Mouse (Mus musculus) adrenal gland, adult 8-10 months (tissue): ENCODE data around the gene Tdp1. TPM values are rescaled to one million over a fixed set of nuclear protein-coding genes. Genes with fewer than 3 reads are reported as not detected.
"Not testable (repeated sequence)": the region's sequence is repeated elsewhere in the genome, so short reads cannot be mapped to it uniquely, and the experiment has no call there.

Experiments
- DNase-seq: peaks from one replicate; pipeline ENCODE4 v3.0.0; 2022
- total RNA-seq, 4 experiments: library from RNA; stranded (reverse); gene quantifications; 2 replicates each; pipeline ENCODE4 v1.2.4; 2022

Gene Tdp1
- total RNA-seq, 4 experiments from 2014 or later: 12.2 to 23.8 (median 14.9) TPM

GRCm38 (mm10) chr12:99958068-99959060 is 74.0 kb downstream of the Tdp1 start:
- DNase-seq: peak; percentile 36

GRCm38 (mm10) chr12:99959291-99959690 is 75.0 kb downstream of the Tdp1 start:
- DNase-seq: no peak

GRCm38 (mm10) chr12:99959930-99960329 is 75.6 kb downstream of the Tdp1 start:
- no peak for DNase-seq

- DNase-seq: no peak
Measured at GRCm38 (mm10) chr12:99960675-99961074, 76.4 kb downstream of the Tdp1 start.

GRCm38 (mm10) chr12:99964301-99965202 is 80.2 kb downstream of the Tdp1 start, which contains the start of gene Kcnk13:
Gene Kcnk13 (plus strand): TSS chr12:99964499.
- peak; percentile 44 for DNase-seq

- no peak for DNase-seq
Measured at GRCm38 (mm10) chr12:99965203-99966115, 81.1 kb downstream of the Tdp1 start.

- DNase-seq: no peak
Measured at GRCm38 (mm10) chr12:99966116-99966770, 81.9 kb downstream of the Tdp1 start.

- no peak for DNase-seq
Measured at GRCm38 (mm10) chr12:99966881-99967363, 82.6 kb downstream of the Tdp1 start.

GRCm38 (mm10) chr12:99969906-99970305 is 85.6 kb downstream of the Tdp1 start:
- DNase-seq: no peak

- not testable (repeated sequence) for DNase-seq
Measured at GRCm38 (mm10) chr12:99971205-99971894, 87.0 kb downstream of the Tdp1 start.

- no peak for DNase-seq
Measured at GRCm38 (mm10) chr12:99972825-99973224, 88.5 kb downstream of the Tdp1 start.

- no peak for DNase-seq
Measured at GRCm38 (mm10) chr12:99973659-99974058, 89.3 kb downstream of the Tdp1 start.

GRCm38 (mm10) chr12:99979541-99979940 is 95.2 kb downstream of the Tdp1 start:
- no peak for DNase-seq

GRCm38 (mm10) chr12:99986797-99987196 is 102.5 kb downstream of the Tdp1 start:
- no peak for DNase-seq

- no peak for DNase-seq
Measured at GRCm38 (mm10) chr12:99988144-99988543, 103.8 kb downstream of the Tdp1 start.

GRCm38 (mm10) chr12:99992362-99992862 is 108.1 kb downstream of the Tdp1 start:
- no peak for DNase-seq

GRCm38 (mm10) chr12:99993146-99993890 is 109.0 kb downstream of the Tdp1 start:
- no peak for DNase-seq

- no peak for DNase-seq
Measured at GRCm38 (mm10) chr12:99995951-99996350, 111.6 kb downstream of the Tdp1 start.

- no peak for DNase-seq
Measured at GRCm38 (mm10) chr12:99999726-100000125, 115.4 kb downstream of the Tdp1 start.
